Mouse (Mus musculus): ENCODE measurements around the gene Wnk4.
"Not testable (repeated sequence)": the region's sequence is repeated elsewhere in the genome, so short reads cannot be mapped to it uniquely, and the experiment has no call there.

The Wnk4 gene

DNA sequence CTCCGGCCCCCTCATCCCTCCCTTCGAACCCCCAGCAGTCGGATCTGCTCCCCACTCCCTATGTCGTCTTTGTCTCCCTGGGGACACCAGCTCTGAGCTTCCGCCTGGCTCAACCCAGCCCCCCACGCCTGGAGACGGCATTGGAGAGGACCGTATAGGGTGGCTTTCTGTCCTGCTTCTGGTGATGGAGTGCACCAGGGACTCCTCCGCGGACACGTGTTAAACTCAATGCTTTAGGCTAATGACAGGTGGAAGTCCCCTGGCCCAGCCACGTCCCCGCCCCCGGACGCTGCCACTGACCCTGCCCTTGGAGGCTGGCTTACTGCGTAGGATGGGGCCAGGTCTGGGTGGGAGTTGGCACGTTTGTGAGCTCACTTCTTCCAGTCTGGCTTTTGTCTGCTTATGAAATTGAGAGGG lies 56.1 kb downstream of the Wnk4 start:
- DNase-seq (ENCODE audit: low spot score): no peak

GRCm38 (mm10) chr11:101323609-101324008 lies 63.2 kb downstream of the Wnk4 start:
- DNase-seq (ENCODE audit: low spot score): peak; percentile 54

DNA sequence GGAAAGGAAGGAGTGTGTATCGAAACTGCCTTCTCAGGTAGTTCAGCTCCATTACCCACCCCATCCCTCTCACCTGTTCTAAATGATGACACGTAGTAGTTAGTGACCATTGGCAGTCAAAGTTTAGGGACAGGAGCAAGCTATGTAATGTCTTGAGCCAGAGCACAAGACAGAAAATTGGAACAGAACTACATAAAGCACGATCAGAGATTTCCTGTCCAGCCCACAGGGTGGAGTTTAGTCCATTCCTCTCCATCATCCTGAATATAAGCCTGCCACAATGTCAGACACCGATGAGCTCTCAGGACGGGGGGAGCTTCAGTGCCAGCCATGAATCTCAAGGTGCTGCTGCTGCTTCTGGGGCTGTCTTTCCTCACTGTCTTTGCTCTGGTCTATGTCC lies 64.4 kb downstream of the Wnk4 start, which contains the start of gene Aoc2:
TSS of gene Aoc2 (plus strand) at position 301 of the 400 bp plus-strand sequence.
- DNase-seq (ENCODE audit: low spot score): no peak

DNA sequence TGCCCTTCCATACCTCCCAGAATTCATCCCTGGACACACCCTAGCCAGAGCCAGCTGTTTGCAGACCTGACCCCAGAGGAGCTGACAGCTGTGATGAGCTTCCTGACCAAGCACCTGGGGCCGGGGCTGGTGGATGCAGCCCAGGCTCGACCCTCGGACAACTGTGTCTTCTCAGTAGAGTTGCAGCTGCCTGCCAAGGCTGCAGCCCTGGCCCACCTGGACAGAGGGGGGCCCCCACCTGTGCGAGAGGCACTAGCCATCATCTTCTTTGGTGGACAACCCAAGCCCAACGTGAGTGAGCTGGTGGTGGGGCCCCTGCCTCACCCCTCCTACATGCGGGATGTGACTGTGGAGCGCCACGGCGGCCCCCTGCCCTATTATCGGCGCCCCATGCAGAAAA lies 64.8 kb downstream of the Wnk4 start:
- DNase-seq (ENCODE audit: low spot score): not testable (repeated sequence)

GRCm38 (mm10) chr11:101326147-101326546 lies 65.8 kb downstream of the Wnk4 start:
- no peak for DNase-seq (ENCODE audit: low spot score)
